Mouse (Mus musculus): ENCODE measurements at regions not wholly inside any gene's neighbourhood (a gene's known extent, or its start where the extent isn't known, plus 50 kb on each side); places are given as distances from the start of the nearest gene placed in this dataset.

DNA sequence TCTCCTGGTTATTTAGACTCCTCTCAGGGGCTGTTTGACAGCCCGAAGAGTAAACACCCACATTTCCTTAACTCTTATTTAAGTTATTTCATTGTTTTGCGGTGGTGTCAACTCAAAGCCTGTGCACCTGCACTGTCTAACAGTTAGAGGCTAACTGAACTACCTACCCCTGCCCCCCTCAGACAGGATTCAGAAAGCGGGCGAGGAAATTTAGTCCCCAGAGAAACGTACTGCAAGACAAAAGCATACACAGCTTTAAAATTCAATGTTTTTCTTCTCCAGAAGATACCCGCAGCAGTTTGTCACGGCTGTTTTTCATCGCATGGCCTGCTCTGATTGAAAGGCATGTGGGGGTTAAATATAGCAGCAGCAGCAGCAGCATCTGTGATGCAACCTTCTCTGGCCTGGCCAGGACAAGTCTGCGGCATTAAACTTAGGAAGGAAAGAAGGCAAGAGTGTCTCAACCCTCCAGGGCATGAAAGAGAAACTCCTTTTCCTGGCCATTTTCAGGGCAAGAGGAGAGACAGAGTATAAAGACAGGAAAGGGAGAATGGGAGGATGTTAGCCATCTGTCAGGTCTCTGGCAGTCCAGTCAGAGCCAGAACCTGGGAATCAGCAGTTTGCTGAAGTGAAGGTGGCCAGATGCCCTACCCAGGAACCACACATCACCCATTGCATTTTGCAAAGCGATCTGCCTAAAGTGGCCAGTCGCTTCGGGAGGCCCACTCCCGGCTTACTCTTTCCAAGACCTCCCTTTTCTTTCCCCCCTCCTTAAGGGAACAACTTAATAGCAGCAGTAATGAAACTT lies 53.9 kb upstream of the Lrig2 start:
- TF ChIP-seq CTCF (IDR thresholded peaks at IDR 0.05; ENCODE audit: low read depth) (no peak), EP300 (optimal IDR thresholded peaks at IDR 0.05) (no peak)
